Mouse (Mus musculus): ENCODE results near the gene Gcgr.

Gcgr gene

DNA sequence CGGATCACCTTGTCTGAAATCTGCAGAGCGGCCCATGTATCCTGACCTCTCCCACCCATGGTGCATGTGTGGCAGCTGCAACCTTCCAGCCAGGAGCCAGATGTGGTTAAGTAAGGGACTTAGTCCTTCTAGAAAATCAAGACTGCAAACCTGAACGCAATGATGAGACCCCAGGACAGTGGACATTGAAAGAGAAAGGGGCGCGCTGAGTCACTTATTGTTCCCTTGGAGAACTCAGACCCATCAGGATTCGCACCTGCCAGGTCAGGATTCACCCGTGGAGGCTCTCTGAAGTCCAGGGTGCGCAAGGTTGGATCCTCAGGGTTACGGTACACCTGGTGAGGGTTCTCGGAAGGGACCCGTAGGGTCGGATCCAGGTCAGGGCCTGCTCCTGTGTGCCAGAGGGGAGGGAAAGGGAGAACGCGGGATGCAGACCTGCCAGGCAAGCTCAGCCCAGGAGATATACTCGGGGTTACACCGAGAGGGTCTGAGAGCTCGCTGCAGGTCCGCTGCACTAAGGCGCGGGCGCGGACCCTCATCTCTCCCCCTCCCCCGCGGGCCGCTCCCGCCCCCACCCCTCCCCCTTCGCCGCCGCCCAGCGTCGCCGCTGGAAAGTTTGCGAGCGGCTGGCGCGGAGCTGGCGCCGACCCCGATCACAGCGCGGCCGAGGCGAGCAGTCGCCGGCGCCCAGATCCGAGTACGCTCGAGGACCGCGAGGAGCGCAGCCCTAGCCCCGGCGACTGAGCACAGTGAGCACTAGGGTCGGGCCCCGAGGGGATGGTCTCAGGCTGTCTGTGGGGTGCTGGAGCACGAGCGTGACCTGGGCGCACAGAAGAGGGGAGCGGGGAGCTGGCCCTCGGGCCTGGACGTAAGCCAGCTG, at the start of gene Gcgr:
Gcgr (plus strand) TSS at position 615 of the 880 bp plus-strand sequence.
- whole genome bisulfite sequencing: 12% methylated on average over 59 of the region's 62 CpGs

GRCm38 (mm10) chr11:120483448-120483934, 47.0 kb upstream of the Gcgr start:
- WGBS: 82% methylated on average over 7 of the region's 7 CpGs

- under 1% methylated on average over 60 of the region's 60 CpGs for WGBS
Observed at GRCm38 (mm10) chr11:120484265-120484981, 46.1 kb upstream of the Gcgr start, which contains the start of gene Mrpl12. Gene Mrpl12, plus strand, starts transcription at chr11:120484613.

DNA sequence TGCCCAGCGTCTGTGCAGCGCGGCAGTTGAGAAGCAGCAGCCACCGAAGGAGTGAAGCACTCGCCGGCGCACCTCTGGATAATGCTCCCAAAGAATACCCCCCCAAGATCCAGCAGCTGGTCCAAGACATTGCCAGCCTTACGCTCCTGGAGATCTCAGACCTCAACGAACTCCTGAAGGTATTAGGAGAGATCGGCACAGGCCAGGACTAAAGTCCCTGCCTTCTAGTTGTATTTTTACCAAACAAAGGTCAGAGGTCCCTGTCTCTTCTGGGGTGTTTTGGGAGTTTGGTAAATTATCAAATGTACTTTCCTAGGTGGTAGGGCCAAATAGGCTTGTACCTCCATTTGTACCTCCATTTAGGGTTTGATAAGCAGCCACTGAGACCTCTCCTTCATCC, 45.2 kb upstream of the Gcgr start:
- 5% methylated on average over 10 of the region's 10 CpGs for WGBS

DNA sequence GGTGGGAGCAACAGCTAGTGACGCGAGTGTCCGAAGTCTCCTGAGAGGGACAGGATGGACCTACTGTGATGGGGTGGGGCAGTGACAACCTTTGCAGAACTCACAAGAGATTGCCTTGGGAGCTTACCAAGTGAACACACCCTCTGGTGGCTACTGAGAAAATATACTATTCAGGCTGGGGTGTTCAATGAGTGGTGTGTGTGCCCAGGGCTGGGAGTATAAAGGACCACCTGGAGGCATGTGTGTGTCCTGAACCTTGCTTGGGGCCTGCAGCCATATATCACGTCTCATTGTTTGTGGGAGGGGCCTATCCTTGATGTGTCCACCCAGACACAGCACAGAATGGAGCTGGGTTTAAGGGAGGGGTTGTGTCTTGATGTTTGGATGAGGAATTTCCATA, 42.0 kb upstream of the Gcgr start:
- 60% methylated on average over 4 of the region's 4 CpGs for WGBS

- WGBS: 58% methylated on average over 4 of the region's 4 CpGs
Observed at GRCm38 (mm10) chr11:120489054-120489761, 41.3 kb upstream of the Gcgr start.

- 24% methylated on average over 4 of the region's 4 CpGs for WGBS
Observed at GRCm38 (mm10) chr11:120490291-120491046, 40.0 kb upstream of the Gcgr start.

- WGBS: under 1% methylated on average over 35 of the region's 35 CpGs
Observed at GRCm38 (mm10) chr11:120491317-120492023, 39.0 kb upstream of the Gcgr start, which contains the start of gene Slc25a10. Gene Slc25a10, plus strand, starts transcription at chr11:120491840.

DNA sequence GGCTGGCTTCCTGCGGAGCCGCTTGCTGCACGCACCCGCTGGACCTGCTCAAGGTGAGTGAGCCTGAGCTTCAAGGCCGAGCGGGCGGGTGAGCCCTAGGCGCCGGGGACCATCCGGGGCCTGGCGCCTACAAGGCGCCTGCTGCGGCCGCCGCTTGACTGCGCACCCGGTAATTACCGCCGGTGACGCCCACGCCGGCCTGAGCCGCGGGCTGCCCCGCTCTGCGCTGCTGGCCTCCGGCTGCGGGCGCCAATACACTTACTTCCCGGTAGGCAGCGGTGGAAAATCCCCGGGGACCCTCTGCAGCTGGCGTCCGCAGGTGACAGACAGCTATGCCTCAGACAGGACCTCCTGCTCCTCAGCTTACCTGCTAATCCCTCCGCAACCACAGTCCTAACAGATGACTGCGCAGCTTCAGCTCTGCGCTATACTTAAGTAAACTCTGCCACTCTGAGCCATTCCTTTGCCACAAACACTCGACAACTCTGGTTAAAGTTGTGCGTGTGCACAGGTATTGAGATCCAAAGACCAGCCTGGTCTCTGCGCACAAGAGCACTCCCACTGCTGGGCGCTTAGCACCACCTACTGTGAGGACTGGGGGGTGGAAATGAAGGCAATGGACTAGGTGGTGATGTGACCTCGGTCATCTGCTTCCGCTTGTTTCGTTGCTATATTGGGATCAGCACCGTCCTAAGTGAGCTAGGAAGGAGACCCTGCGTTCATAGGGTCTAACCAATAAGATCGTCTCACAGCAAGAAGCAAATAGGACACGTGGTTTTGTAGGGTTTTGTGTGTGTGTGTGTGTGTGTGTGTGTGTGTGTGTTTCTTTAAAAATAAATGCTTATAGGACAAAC, 38.2 kb upstream of the Gcgr start:
- WGBS: under 1% methylated on average over 48 of the region's 48 CpGs

GRCm38 (mm10) chr11:120492878-120493203, 37.7 kb upstream of the Gcgr start:
- WGBS: 22% methylated on average over 3 of the region's 3 CpGs

DNA sequence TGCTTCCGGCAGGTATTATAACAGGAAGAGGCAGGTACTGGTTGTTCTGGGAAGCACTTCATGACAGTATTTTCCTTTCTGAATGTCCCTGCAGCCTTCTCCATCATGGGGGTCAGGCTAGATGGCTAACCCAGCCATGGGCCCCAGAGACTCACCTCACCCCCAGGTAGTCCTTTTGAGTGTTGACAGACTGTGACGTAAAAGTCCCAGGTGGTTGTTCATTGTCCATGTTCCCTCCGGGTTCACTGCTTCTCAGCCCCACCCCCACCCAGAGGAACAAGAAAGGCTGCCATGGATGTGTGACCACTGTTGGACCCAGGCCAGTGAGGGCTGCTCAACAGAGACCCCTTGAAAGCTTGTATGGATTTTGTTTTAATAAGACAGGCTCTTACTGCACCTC, 37.1 kb upstream of the Gcgr start:
- WGBS: 51% methylated on average over 3 of the region's 3 CpGs

- WGBS: 93% methylated on average over 3 of the region's 3 CpGs
Observed at GRCm38 (mm10) chr11:120493911-120494310, 36.6 kb upstream of the Gcgr start.

DNA sequence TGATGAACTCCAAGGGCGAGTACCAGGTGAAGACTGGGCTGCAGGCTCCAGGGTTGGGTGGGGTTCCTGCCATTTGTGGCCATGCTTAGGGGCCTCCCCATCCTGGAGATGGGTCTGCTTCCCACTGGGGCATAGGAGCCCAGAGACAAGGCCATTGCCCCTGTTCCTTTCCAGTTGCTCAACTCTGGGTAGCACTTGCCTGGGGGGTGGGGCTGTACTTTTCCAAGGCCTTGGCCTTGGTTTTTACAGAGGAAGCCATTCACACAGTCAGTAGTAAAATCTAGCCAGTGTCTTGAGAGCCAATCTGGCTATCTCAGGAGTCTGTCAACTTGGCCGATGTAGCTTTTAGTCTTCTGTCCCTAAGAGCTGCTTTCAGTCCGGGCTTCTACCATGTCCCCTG, 33.1 kb upstream of the Gcgr start:
- WGBS: 88% methylated on average over 3 of the region's 3 CpGs

- 93% methylated on average over 12 of the region's 12 CpGs for WGBS
Observed at GRCm38 (mm10) chr11:120498226-120498625, 32.3 kb upstream of the Gcgr start.

DNA sequence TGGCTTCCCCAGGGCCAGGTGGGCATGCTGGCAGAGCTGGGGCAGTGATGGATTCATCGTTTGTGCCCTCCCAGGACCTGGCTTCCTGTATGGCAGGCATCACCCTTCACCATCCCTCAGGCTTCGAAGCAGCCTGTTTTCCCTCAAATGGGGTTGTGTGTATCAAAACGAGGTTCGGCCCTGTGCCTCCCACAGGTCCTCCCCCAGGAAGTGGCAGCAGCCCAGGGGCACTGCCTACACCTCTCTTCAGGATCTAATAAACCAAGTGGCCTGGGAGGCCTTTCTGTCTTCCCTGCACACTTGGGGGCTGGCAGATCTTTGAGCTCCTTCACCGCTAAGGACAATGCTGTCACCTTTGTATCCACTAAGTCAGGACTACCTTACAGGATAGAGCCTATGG, 31.6 kb upstream of the Gcgr start:
- WGBS: 77% methylated on average over 5 of the region's 5 CpGs

DNA sequence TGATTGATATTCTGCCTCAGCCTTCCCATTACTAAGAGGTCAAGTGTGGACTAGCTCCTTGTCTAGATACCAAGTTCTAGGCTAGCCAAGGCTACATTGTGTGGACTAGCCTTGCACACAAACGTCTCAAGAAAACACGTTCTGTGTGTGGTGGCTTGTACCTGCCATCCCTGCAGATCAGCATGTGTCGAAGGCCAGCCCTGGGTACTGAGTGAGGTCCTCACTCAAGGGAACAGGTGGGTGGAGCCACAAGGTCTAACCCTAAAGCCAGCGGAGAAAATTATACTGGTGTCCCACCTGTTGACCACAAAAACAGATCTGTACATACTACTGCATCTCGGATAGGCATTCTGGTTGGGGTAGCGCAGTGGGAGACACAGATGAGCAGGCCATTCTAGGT, 30.6 kb upstream of the Gcgr start:
- WGBS: 85% methylated on average over 6 of the region's 6 CpGs

DNA sequence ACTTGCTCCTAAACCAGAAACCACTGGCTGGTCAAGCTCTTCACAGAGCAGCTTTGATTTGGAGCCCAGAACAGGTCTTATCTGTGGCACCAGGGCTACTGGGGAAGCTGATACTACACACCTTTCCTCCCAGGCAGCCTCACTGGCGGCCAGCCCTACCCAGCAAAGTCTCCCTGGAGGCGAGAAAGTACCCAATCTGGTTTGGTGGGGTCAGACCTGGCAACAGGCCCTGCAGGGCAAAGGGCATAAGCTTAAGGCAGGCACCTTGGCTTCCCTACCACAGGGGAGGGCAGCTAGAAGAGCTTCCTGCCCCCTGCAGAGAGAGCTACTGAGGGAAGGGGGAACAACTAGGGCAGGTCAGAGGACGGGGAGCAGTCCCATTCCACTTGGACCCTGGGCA, 30.1 kb upstream of the Gcgr start:
- 21% methylated on average over 3 of the region's 3 CpGs for WGBS

GRCm38 (mm10) chr11:120501018-120501417, 29.5 kb upstream of the Gcgr start:
- WGBS: 56% methylated on average over 6 of the region's 6 CpGs

DNA sequence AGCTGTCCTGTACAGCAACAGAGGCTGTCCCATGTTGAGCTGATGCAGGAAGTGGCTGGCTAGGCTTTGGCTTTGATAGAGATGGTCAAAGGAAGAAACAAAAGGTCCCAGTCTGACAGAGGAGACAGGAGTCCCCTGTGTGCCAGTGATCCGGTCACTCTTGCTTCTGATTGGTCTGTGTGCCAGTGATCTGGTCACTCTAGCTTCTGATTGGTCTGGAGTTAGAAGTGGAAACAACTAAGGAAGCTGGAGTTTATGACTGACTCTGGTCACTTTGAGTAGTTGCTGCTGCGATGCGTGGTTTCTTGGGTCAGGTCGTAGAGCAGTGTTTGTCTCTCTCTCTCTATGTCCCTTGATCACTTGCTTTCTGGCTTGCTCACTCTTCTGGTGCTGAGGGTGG, 28.8 kb upstream of the Gcgr start:
- whole genome bisulfite sequencing: 80% methylated on average over 4 of the region's 4 CpGs

- 87% methylated on average over 3 of the region's 3 CpGs for WGBS
Observed at GRCm38 (mm10) chr11:120505661-120506060, 24.8 kb upstream of the Gcgr start.

Measured in cerebral cortex, adult 2 months (tissue).